ENCODE assay signal across 8 mouse cellular contexts in genomic region chr3:88758045-88758500, GRCm38 (mm10). TPM values are rescaled to one million over a fixed set of nuclear protein-coding genes. Genes with fewer than 3 reads are reported as not detected.
A peak's percentile ranks its signal among the peaks of the same experiment; 100 is the strongest.
DNase-seq lines count a peak whose midpoint lies in the region; ATAC-seq lines count a peak whose summit lies in the region.

No protein-coding gene starts in this region.

- H3K9ac ChIP-seq in intestine, embryonic 16.5 days (ENCODE audit: low read depth, low read length), result peak overlapping the region; percentile 12

- no peaks in the 10 kb centered on the region for H3K27me3 ChIP-seq in intestine, embryonic 16.5 days (replicated peaks; ENCODE audit: control insufficient read depth, insufficient read depth, low read length)

- H3K4me2 ChIP-seq in intestine, embryonic 16.5 days (ENCODE audit: low read depth, low read length), result 0 out of 2 replicates have a peak overlapping the region, but pooled peaks have one; percentile 5

- H3K4me1 ChIP-seq in intestine, embryonic 16.5 days (ENCODE audit: control insufficient read depth, insufficient read depth, low read length), result peaks cover 15% of the 10 kb centered on the region

- no peaks in the 10 kb centered on the region for H3K9me3 ChIP-seq in intestine, embryonic 16.5 days (ENCODE audit: control insufficient read depth, low read length)

- H3K27ac ChIP-seq in intestine, embryonic 16.5 days (ENCODE audit: low read length), result peak overlapping the region; percentile 73

- WGBS in intestine, embryonic 16.5 days, result 21% methylated on average over 5 of the region's 5 CpGs

- H3K36me3 ChIP-seq in intestine, embryonic 16.5 days (ENCODE audit: control insufficient read depth, insufficient read depth, low read length), result no peaks in the 10 kb centered on the region

- DNase-seq in adrenal gland, adult 2 months, result peak; percentile 41
- DNase-seq in embryo, embryonic 11 days, result peak; percentile 80
- peak; percentile 64 to 66 for DNase-seq in gastrocnemius, postnatal 36 days
- peak; percentile 91 to 92 for DNase-seq in left cerebral cortex, postnatal 10 days (ENCODE audit: extremely low spot score in 1 of 2, low spot score in 2 of 2)
- DNase-seq in skeletal muscle tissue, adult 2 months (ENCODE audit: low read depth, low spot score), result peak; percentile 36
- no peak for DNase-seq in thymus, postnatal 4 days

- intact Hi-C loops in gastrocnemius, postnatal 36 days (cut with DNase I), result no loop called here
- intact Hi-C loops in left cerebral cortex, postnatal 10 days (cut with DNase I), result no loop called here

- no peak overlapping the region for H3K4me3 ChIP-seq in intestine, embryonic 16.5 days (ENCODE audit: low read length)

- peak; percentile 72 for ATAC-seq in intestine, embryonic 16.5 days
- 0 out of 2 replicates have a peak, but pooled peaks have one; percentile 23 for ATAC-seq in megakaryocyte progenitor cell, adult 5-6 weeks (replicated peaks; ENCODE audit: poor library complexity)

RNA-seq across cellular contexts. Expression of gene Syt11, which starts 16.9 kb away (rescaled TPM):
- 10 to 100 TPM; 10.1 to 15.1 TPM for total RNA-seq in adrenal gland, adult 2 months (2021)
- polyA plus RNA-seq in adrenal gland, adult 2 months (2012; rRNA removed), result 5.1 and 5.7 TPM in 2 replicates
- total RNA-seq in gastrocnemius, postnatal 36 days (2021), result 1 to 10 TPM; 2.1 to 3.1 TPM
- 15.8 and 18.8 TPM in 2 replicates for polyA plus RNA-seq in intestine, embryonic 16.5 days (2015; fragmentation: Nextera tagmentation; extraction: Ambion mirVana)
- 100 to 1,000 TPM; 433 to 447 TPM for total RNA-seq in left cerebral cortex, postnatal 10 days (2021)
- 1.1 and 1.5 TPM in 2 replicates for total RNA-seq in megakaryocyte progenitor cell, adult 5-6 weeks (2015)
- 0.54 and 1.0 TPM in 2 replicates for total RNA-seq in megakaryocyte progenitor cell, adult 5-6 weeks (2017)

RNA-seq across cellular contexts. Expression of gene Rit1, which starts 41.4 kb away (rescaled TPM):
- 10 to 100 TPM; 49.2 to 58.9 TPM for total RNA-seq in adrenal gland, adult 2 months (2021)
- polyA plus RNA-seq in adrenal gland, adult 2 months (2012; rRNA removed), result 41.4 and 41.5 TPM in 2 replicates
- 10 to 100 TPM; 16.5 to 20.5 TPM for total RNA-seq in gastrocnemius, postnatal 36 days (2021)
- 48.9 and 50.3 TPM in 2 replicates for polyA plus RNA-seq in intestine, embryonic 16.5 days (2015; fragmentation: Nextera tagmentation; extraction: Ambion mirVana)
- total RNA-seq in left cerebral cortex, postnatal 10 days (2021), result 10 to 100 TPM; 42.9 to 55.5 TPM
- 13.3 and 19.8 TPM in 2 replicates for total RNA-seq in megakaryocyte progenitor cell, adult 5-6 weeks (2015)
- total RNA-seq in megakaryocyte progenitor cell, adult 5-6 weeks (2017), result 20.2 and 21.4 TPM in 2 replicates

Comparison
In these comparisons a context has a peak if more than half of its experiments do, and no peak if none do; other contexts are left out.
1. RNA of gene Syt11, which starts 16.9 kb away (total RNA-seq): 433 to 447 TPM in left cerebral cortex, postnatal 10 days; 10.1 to 15.1 TPM in adrenal gland, adult 2 months, 2.1 to 3.1 TPM in gastrocnemius, postnatal 36 days and 0.54 to 1.5 TPM in megakaryocyte progenitor cell, adult 5-6 weeks; every median in the first group is over 10 times any median in the second.